11 mouse cellular contexts compared by ENCODE assay signal in the genomic region with DNA sequence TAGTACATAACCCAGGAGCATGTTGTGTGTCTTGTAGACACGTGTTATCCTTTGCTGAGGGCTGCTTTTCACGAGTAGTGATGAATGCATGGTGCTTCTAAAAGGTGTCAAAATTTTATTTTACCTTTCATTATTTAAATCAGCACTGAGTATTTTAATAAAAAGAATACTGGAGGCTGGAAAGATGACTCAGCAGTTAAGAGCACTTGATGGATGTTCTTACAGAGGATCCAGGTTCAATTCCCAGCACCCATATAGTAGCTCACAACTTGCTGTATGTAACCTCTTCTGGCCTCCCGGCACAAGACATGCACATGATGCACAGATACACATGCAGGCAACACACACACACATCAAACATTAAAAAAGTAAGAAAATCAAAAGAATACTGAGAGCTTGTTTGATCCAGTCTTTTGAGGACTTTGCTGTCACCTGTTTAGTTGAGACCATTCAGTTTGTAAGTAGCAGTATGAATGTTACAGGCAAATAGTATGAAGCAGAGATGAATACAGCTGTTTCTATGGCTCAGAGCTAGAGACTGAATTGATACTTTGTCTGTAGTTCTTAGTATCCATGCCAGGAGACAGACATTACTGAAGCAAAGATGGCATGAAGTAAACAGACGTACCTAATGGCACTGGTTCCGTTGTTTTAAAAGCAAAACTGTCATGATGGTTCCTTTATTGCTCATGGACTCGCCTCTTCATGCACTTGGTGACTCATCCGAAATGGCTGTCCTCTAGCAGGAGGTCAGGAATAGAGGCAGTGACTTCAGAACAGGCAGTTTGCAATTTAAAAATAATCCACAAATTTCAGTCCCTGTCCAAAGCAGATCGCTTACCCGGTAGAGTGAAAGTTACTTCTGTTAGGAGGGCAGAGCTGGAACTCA. TPM values are rescaled to one million over a fixed set of nuclear protein-coding genes. Genes with fewer than 3 reads are reported as not detected.
DNase-seq lines count a peak whose midpoint lies in the region; ATAC-seq and TF ChIP-seq lines count a peak whose summit lies in the region.
"Had no signal": no experiment of that assay in that cellular context is flagged by ENCODE, and none has a peak within 500 bp of the region (broad histone marks: within the 10 kb centered on the region; RNA-seq: fewer than 3 reads in every experiment).

No protein-coding gene starts in this region.

- H3K4me1 ChIP-seq in heart, embryonic 12.5 days (replicated peaks): peaks cover 41% of the 10 kb centered on the region

- no peak overlapping the region for H3K4me3 ChIP-seq in heart, embryonic 12.5 days
- no peak overlapping the region for H3K4me3 ChIP-seq in myocyte
- H3K4me3 ChIP-seq: midbrain, embryonic 13.5 days had no signal

- intact Hi-C loops in heart, postnatal 10 days (cut with DNase I): no loop called here

- peaks cover 99% of the 10 kb centered on the region for H3K79me2 ChIP-seq in myocyte (ENCODE audit: control insufficient read depth, insufficient read depth)

- no peaks in the 10 kb centered on the region for H3K27me3 ChIP-seq in heart, embryonic 12.5 days (replicated peaks)
- H3K27me3 ChIP-seq in myocyte (ENCODE audit: control insufficient read depth, insufficient read depth, insufficient read length): no peaks in the 10 kb centered on the region
- H3K27me3 ChIP-seq: midbrain, embryonic 13.5 days had no signal

- no peak for ATAC-seq in heart, embryonic 12.5 days (ENCODE audit: insufficient number of reproducible peaks, low FRiP score)
- peak; percentile 52 for ATAC-seq in CD4-positive, CD25-positive, alpha-beta regulatory T cell, adult 4 months
- peak; percentile 30 for ATAC-seq in activated CD4-positive, CD25-positive, alpha-beta regulatory T cell, adult 4 months
- ATAC-seq: midbrain, embryonic 13.5 days had no signal

- no peak overlapping the region for H3K4me2 ChIP-seq in heart, embryonic 12.5 days
- H3K4me2 ChIP-seq in myocyte (ENCODE audit: low read depth): peak overlapping the region; percentile 52
- H3K4me2 ChIP-seq: midbrain, embryonic 13.5 days had no signal

- 0 out of 2 replicates have a peak overlapping the region, but pooled peaks have one; percentile 8 for H3K27ac ChIP-seq in heart, embryonic 12.5 days (ENCODE audit: poor library complexity, severe bottlenecking)
- H3K27ac ChIP-seq: midbrain, embryonic 13.5 days had no signal

- 81% methylated on average over 9 of the region's 9 CpGs for WGBS in heart, embryonic 12.5 days

- no peak for DNase-seq in heart, postnatal 10 days
- no peak for DNase-seq in kidney, adult 9 months
- no peak for DNase-seq in cerebellum, adult 8-10 months
- DNase-seq: kidney, adult 2 months; liver had no signal

- H3K9ac ChIP-seq in heart, embryonic 12.5 days: no peak overlapping the region
- H3K9ac ChIP-seq: midbrain, embryonic 13.5 days had no signal

- H3ac ChIP-seq in myocyte (ENCODE audit: control insufficient read depth, insufficient read length): no peak overlapping the region

- H3K9me3 ChIP-seq in heart, embryonic 12.5 days (replicated peaks): no peaks in the 10 kb centered on the region
- H3K9me3 ChIP-seq: G1E; midbrain, embryonic 13.5 days had no signal

- no peak for TF ChIP-seq POLR2A in myocyte (IDR thresholded peaks at IDR 0.05; ENCODE audit: insufficient read length, low read depth)

- H3K36me3 ChIP-seq in heart, embryonic 12.5 days: no peaks in the 10 kb centered on the region
- H3K36me3 ChIP-seq in myocyte (ENCODE audit: control insufficient read depth, insufficient read depth): no peaks in the 10 kb centered on the region
- H3K36me3 ChIP-seq: midbrain, embryonic 13.5 days had no signal

TF ChIP-seq in myocyte, 11 proteins besides CTCF, POLR2A, EP300 and RAD21:
- TF ChIP-seq MYOG (IDR thresholded peaks at IDR 0.05; ENCODE audit: control insufficient read depth in 1 of 3, insufficient read depth in 1 of 3, insufficient read length in 2 of 3, low read depth in 2 of 3) (no peak), MAX (IDR thresholded peaks at IDR 0.05; ENCODE audit: low read depth) (no peak), CEBPB (IDR thresholded peaks at IDR 0.05; ENCODE audit: insufficient read depth, poor library complexity, severe bottlenecking) (no peak), E2F4 (IDR thresholded peaks at IDR 0.05; ENCODE audit: insufficient read depth) (no peak), REST (IDR thresholded peaks at IDR 0.05; ENCODE audit: insufficient read depth, insufficient read length) (no peak)

RNA-seq across cellular contexts. Expression of a gene that starts 39.1 kb away (rescaled TPM):
- polyA plus RNA-seq in heart, embryonic 12.5 days (2016; fragmentation: Nextera tagmentation; extraction: Ambion mirVana): 7.3 and 7.9 TPM in 2 replicates
- total RNA-seq in heart, postnatal 10 days (2021): 10 to 100 TPM; 86.2 to 99.2 TPM
- polyA plus RNA-seq in CD4-positive, CD25-positive, alpha-beta regulatory T cell, adult 4 months (2017; shearing (Covaris generic)): 10 to 100 TPM; 24.2 to 26.6 TPM
- 10 to 100 TPM; 19.2 to 25.6 TPM for polyA plus RNA-seq in activated CD4-positive, CD25-positive, alpha-beta regulatory T cell, adult 4 months (2017; shearing (Covaris generic))
- 20.7 TPM for polyA plus RNA-seq in myocyte (2012; fragmentation: generic; extraction: Trizol)
